Mouse (Mus musculus) layer of hippocampus, postnatal 10 days (tissue): ENCODE measurements around the gene Trp73. TPM values are rescaled to one million over a fixed set of nuclear protein-coding genes. Genes with fewer than 3 reads are reported as not detected.
A peak's percentile ranks its signal among the peaks of the same experiment; 100 is the strongest.

ENCODE experiments used
- DNase-seq, 2 experiments: peaks; one replicate each; pipeline ENCODE4 v3.0.0; 2021; ENCODE audit warnings: low spot score in 2 of 2
- long read RNA-seq: library from polyadenylated mRNA; stranded (forward); transcript quantifications from one replicate; pipeline ENCODE4 v2.0.0, GENCODE M21; 2023
- total RNA-seq, 2 experiments: library from RNA; stranded (reverse); gene quantifications; 2 replicates each; pipeline ENCODE4 v1.2.3; 2021

The Trp73 gene
- 1 to 10 TPM; 4.7 to 5.2 TPM for total RNA-seq
- long read RNA-seq, partial matches to known transcripts = 1 of 6 reads
- long read RNA-seq, other reads (novel, unspliced or antisense) = 5 of 6 reads

DNA sequence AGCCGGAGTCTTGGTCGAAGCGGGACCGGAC is at the start of gene Trp73:
Gene Trp73 (minus strand): TSS at position 27 of the 31 bp plus-strand sequence.
- no peak for DNase-seq

DNA sequence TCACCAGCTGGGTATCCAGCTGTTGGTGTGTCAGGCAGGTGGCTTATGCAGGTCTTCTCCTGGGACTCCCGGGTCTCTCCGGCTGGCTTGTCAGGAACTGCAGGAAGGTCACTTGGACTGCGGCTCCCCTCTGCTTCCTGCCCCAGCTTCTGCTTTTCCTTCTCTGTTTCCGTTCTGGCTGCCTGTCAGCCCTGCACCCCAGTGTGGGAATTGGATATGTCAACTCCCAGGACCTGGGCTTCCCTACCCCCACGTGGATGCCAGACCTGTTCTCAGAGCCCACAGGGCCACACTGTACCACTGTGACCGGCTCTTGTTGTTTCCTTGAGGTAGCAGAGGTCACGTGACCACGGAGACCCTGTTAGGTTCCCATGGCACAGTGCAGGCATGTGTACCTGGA is 48.9 kb upstream of the Trp73 start:
- no peak for DNase-seq

DNA sequence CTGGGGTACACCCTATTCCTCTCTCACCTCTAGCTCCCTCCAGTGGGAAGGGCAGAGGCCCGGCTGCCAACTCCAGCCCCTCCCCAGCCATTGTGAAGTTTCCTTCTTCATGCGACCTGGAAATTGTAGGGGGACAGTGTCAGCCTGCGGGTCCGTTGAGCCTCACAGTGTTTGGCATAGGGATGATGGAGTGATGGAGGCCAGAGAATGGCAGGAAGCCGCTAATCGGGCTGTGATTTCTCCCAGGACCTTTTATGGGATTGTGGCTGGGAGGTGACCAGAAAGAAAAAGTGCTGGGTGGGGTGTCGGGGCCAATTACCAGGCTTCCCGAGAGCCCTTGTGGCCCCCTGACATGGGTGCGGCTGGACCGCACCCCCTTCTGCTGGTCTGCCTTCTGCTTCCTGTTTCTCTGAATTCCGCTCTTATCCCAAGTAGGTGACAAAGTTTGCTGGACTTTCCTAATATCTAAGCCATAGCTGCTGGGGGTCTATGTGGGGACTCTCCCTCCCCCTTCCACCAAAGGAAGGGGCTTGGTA is 46.1 kb upstream of the Trp73 start:
- no peak for DNase-seq

DNA sequence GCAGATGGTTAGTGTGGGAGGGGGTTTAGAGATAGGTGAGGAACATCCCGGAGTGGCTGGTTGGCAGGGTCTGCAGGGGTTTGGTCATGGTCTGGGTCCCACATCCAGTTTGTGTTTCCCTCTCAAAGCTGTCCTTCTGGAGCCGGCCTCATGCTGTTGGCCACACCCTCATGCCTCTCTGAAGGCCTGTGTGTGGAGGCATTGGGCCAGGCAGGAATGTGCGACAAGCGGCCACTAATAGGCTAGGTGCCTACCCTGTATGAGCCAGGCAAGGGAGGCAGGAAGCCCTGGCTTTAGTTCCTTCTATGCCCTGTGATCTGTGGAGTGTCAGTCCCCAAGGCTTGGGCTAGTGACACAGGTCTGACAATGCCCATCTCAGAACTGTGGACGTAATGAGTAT is 45.0 kb upstream of the Trp73 start:
- no peak for DNase-seq

DNA sequence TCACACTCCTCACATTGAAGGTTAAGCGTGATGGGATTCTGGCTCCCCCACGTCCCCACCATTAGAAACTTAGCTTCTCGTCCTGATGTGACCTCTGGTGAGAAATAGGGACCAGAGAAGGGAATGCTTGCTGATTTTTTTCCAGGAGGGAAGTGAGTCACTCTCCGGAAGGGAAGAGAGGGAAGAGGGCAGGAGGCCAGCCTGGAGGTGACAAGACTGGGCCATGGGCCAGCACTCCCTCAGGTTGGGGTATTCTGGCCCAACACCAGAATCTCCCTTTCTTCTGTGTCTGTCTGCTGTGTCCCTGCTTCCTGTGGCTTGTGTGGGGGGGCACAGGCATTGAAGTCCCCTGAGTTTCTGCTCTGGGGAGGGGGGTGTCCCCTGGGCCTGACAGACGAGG is 43.6 kb upstream of the Trp73 start:
- DNase-seq = no peak

DNA sequence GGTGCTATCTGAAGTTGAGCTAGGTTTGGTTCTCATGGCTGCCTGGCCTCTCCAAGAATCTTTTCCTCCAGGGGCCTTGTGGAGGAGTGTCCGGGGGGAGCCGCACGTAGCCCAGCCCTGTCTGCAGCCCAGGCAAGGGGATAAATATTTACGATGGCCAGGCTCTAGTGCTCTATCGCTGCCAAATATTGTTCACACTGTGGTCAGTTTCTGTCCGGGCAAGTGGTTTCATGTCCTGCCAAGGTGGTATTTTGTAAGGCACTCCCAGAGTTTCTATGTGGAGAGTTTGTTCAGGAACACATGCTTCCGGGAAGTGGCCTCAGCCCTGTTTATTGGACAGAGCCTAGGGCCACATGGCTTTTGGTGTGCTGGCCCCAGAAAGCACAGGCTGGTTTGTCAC is 41.0 kb upstream of the Trp73 start:
- DNase-seq = no peak

DNA sequence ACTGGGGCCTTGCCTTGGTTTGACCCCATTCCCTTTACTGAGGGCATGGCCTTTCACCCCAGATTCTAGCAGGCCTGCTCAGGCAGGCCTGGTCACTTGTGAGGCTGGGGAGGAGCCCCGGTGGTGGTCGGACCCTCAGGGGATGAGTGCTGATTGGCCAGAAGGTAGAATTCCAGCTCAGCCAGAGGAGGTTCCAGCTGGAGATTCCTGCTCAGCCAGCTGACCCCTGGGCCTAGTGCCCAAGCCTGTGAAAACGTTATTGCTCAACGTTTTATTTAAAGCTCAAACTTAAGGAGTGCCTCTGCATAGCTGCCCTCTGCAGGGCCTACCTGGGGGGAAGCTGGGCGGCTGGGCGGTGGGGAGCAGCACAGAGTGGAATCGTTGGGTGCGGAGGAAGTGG is 37.2 kb upstream of the Trp73 start:
- DNase-seq = no peak

DNA sequence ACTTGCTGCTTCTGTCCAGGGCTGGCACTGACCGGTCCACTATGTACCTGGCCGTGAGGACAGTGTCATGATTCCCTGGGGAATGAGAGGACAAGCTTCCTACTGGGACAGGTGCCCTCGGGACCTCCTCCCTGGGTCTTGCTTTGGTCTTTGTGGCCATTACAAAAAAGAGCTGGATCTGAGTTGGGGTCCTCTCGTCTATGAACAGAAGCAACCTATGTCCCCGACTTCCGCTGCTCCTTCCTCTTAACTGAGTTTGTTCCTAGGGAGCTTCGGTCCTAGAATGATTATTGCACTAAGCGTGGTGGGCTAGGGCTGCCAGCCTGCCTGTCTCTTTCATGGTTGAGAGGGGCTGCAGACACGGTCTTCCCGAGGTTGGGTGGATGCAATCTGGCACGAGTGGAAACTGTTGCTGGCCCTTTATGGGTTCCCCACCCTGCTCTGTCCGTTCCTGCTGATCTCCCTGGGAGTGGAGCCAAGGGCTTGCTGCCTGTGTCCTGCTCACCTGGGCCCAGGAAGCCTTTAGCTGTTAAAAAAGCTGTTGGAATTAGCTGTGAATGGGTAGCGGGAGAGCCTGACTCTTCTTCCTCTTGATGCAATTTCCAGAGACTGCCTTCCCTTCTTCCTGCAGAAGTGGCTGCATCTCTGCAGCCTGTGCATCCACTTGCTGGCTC is 32.1 kb upstream of the Trp73 start:
- no peak for DNase-seq

DNA sequence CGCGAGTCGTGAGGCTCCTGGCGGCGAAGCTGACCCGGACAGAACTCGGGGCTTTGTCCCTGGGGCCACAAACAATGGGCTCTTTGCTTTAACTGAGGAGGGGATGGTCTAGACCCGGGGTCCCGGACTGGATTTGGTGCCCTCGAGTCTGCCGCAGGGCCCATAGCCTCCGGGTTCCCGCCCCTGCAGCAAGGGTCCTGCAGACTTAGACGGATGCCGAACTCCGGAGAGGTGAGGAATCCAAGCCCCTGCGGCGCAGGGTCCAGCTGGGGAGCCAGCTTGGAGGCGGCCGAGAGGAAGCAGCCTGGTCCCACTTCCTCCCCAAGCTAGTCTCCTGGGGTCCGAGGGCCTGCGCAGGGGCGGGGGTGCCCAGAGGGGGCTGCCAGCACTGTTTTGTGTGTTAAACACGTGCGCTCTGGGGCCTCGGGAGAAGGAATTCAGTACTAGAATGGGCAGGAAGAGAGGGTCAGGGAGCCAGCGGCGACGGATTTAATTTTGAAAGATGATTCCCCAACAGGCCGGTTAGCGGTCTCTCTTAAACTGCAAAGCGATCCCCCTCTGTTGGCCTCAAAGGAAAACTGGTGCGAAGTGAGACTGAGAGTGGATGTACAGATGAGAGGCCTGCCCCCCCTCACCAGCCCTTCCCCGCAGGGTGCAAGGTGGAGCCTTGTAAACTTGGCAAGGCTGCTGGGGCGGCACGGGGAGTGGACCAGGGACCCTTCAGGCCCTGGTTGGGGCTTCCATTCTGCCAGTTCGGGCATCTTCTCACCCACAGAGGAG is 31.3 kb upstream of the Trp73 start:
- no peak for DNase-seq

DNA sequence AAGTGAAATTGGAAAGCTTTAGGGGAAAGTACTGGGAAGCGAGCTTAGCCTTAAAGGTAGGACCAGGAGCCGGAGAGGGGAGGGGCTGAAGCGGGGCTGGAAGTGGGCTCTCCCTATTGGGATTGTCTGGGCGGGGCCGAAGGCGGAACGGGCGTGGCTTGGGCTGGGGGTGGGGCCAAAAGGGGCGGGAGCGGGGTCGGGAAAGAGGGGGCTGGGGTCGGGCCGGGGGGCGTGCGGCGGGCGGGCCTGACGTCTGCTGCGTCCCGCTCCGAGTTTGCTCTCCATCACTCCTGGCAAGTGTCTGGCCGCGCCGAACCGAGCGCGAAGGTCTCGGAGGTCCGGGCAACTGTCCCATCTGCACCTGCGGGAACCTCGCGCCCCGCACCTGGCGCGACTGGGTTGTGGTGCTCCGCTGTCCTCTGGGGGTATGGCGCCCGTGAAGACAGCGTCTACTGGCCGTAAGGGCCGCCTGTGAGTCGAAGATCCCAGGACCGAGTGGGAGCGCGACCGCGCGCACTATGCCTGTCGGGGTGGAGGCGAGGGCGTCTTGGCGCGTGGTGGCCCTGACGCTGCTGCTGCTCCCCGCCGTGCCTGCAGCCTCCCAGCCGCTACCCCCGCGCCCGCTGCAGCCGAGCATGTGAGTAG is 30.6 kb upstream of the Trp73 start, which contains the start of gene Megf6:
Gene Megf6 (plus strand): TSS at position 225 of the 645 bp plus-strand sequence.
- DNase-seq = no peak

DNA sequence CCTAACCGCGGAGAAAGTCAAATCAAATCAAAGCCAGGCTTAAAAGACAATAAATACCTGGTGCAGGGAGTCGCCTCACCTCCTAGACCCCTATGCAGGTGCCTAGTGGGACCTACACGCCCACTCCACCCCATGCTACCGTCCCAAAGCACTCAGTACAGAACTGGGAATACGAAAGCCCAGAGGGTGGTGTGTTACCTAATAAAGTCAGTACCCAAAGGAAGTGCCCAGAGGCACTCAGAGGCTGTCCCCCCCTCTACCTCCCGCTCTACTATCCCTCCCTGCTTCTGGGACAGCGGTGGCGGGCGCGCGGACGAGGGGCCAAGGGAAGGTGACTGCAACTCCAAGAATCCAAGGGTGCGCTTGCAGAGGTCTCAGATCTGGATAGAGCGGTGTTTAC is 30.0 kb upstream of the Trp73 start:
- no peak for DNase-seq

DNA sequence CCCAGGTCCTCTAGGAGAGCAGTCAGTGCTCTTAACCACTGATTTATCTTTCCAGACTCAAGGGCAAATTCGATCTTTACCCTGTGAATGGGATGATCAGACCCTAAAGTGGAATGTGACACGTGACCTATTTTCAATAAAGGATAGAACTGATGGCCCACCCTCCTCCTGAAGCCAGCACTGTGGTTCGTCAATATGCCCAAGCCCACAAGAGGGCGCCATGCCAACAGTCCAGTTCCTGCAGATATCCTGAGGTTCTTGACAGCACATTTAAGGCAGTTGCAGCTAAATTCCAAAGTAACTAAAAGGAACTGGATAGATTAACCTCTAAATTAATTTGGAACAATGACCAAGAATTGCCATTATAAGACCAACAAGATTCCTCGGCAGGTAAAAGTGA is 27.0 kb upstream of the Trp73 start:
- DNase-seq = peak; percentile 66 to 72

DNA sequence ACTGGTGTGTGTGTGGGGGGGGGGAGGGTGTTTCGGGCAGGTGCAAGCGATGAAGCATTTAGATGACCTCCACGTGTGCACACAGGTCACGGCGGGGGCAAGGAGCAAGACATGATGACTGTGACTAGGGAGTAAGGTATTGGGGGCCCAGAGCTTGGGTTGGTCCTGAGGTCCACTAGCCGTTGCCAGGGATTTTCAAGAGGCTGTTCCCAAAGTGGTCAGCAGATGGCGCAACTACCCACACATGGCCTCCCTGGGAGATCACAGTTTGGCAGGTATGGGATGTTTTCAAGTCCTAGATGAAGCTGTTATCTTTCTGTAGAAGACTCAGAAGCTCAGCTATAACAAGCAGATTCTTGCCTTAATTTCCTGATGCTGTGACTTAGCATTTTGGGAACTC is 23.3 kb upstream of the Trp73 start:
- DNase-seq = peak; percentile 83 to 87

DNA sequence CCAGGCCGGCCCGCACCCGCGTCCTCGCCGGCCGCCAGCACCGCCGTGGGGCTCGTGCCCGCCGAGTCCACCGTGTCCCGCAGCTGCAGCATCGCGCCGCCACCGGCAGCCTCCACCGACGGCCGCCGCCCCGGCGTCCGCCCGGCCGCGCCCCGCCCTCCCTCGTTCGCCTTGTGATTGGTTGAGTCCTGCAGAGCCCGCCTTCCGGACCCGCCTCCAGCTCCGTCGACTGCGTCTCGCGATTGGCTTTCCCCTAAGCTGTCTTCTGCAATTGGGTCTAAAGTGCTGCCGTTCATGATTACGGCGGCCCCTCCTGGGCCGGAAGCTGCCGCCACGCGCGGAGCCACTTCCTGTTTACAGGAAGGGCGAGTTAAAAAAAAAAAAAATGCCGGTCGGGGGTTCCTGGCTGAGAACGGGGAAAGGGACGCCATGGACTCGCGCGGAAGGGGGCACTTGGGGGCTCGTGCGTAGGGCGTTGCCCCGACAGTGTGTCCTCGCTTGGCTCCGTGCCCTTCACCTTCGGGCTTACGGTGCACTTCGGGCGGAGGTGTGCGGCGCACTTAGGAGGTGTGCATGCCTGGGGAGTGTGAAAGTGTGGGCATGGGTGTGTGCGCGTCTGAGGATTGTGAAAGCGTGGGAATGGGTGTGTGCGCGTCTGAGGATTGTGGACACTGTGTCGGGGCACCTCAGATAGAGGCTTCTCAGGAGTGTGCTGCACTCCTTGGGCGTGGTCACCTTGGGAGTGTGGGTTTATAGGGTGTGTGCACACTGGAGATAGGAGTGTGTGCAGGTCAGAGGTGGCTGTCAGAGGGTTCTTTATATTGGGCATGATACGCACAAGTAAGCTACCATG is 20.8 kb upstream of the Trp73 start, which contains the start of gene Tprgl:
Gene Tprgl (minus strand): TSS at position 129 of the 853 bp plus-strand sequence.
- peak; percentile 98 for DNase-seq

DNA sequence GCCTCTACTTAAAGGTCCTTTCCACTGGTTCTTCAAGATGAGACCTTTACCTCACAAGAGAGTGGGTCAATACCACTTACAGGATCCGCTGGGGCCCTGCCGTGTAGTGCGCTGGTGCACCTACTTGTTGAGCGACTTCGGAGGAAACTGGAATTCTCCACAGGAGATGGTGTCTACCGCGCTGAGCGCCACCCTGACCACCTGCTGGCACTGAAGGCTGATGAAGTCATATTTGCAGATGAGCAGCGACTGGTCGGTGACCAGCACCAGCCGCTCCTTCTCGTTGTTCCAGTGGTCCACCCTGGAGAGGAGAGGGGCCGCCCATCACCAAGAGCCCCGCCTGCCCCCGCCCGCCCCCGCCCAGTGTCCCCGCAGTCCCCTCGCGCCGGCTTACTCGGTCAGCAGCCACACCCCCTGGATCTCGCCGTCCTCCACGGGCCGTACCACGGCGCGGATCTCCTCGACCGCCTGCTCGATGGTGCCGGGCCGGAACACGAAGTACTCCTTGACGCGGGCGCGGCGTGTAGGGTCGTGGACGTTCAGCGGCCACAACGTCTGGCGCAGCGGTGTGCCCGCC is 20.0 kb upstream of the Trp73 start:
- no peak for DNase-seq

DNA sequence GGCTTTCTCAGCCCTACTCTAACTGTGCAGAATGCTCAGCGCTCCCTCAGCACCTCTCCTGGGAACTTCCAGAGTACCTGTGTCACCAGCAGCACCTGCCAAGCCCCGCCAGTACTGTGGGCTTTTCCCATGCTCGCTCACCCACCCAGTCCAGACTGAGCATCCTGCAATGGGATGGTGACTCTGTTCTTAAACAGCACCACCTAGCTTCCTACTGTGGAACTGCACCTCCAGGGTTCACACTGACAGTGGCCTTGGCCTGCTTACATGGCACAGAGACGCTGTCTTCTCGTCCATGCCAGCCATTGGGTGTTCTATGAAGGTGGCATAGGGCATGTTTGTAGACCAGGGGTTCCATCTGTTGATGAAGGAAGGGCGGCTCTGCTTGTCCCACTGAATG is 19.0 kb upstream of the Trp73 start:
- peak; percentile 88 to 90 for DNase-seq

DNA sequence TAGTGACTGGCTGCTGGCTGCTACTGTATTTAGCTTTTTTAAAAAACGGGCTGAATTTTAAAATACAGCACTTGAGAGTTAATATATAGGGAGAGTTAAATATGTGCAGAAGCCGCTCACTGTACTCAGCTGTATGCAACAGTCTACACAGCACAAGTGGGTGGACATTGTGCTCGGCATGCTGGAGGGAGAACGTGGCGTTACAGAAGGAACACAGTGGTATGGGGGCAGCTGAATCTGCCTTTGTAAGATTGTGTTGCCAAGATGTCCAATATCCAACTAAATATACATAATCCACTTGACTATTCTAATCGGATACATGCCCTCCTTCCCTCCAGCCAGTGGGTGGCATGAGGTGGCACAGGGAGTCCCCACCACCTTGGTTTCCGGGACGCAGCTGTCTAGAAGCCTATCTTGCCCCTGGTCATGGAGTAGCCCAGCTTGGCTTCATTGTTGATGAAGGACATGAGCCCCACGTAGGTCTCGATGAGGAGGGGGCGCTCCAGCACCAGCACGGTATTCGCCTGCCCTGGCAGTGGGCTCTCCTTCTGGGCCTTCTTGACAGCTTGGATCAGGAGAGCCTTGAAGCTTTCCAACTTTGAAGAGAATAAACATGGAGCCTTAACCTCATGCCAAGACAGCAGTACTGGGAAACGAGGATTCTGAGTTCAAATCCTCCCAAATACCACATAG is 18.1 kb upstream of the Trp73 start:
- DNase-seq = no peak

DNA sequence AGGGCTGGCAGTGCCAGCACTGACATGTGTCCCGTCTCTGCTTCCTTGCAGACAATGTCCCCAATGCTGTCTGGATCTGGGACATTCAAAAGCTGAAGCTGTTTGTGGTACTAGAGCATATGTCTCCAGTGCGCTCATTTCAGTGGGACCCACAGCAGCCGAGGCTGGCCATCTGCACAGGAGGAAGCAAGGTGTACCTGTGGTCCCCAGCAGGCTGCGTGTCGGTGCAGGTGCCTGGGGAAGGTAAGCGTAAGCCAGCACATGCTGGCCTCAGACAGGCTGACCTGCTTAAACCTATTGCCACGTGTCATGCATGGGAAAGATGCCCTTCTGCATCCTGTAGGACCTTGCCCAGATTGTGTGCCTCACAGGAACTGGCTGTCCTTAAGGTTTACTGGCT is 16.0 kb upstream of the Trp73 start:
- no peak for DNase-seq

DNA sequence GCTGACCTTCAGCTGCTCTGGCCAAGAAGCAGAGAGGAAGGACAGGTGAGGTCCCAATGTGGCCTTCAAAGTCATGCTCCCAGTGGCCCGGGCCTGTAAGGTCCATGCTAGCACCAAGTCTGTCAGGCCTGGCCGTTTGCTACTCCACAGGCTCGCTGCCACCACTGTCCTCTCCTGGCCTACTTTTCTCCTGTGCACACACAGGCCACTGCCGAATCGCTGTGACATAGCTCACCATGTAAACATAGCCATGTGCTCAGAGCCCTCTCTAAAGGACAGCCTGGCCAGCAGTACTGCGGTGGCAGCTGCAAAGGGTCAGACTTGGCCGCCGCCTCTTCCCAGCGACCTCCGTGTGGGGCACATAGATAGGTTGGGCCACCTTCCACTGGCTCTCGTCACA is 14.1 kb upstream of the Trp73 start:
- no peak for DNase-seq

DNA sequence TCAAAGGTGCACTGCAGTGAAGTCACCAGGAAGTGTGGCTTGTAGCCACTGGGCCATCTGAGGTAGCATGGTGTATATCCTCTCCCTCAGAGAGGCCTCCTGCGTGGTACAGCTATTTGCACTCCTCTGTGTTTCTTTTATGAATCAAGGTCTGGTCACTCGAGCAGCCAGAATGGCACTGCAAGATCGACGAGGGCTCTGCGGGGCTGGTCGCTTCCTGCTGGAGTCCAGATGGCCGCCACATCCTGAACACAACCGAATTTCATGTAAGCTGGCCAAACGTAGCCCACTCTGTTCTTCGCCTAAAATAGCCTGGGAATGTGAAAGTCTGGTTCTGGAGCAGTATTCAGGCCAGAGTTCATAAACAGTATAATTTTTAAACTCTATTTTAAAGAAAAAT is 6.3 kb upstream of the Trp73 start:
- no peak for DNase-seq

DNA sequence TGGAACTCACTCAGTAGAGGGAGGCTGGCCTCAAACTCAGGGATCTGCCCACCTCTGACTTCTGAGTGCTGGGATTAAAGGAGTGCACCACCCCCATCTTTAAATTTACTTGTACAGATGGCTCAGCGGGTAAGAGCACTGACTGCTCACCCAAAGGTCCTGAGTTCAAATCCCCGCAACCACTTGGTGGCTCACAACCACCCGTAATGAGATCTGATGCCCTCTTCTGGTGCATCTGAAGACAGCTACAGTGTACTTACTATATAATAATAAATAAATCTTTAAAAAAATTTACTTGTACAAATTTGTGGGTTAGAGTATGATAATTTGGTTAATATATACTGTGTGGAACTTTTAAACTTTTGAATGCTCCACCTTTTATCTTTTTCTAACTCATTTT is 4.7 kb upstream of the Trp73 start:
- DNase-seq = no peak
